Mouse (Mus musculus) megakaryocyte, embryonic 14.5 days (primary cell): ENCODE data around the gene Olfr1138.

Experiments
- FLI1 ChIP-seq: IDR thresholded peaks from 2 replicates; pipeline ENCODE4 v1.6.1; 2012; ENCODE audit warnings: low read length, inconsistent platforms, mixed read lengths
- GATA1 ChIP-seq: IDR thresholded peaks from 3 replicates; pipeline ENCODE4 v1.6.1; 2012; ENCODE audit warnings: mixed read lengths, low read length, inconsistent platforms, borderline replicate concordance

DNA sequence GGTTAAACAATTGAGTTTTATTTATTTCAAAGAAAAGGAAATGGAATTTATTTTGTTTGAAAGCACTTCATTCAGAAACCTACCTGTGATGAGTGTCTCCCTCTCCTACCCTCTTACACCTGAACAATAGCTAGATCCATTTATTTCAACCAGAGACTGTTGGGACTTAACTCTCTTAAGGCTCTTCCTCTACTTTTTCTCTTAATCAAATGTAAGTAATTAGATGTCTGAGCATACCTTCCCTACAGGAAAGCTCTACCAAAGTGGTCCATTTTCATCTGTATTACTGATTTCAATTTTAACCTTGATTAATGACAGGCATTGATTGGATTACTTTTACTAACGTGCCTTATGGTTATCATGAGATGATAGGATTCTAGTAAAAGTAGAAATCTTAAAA lies at the start of gene Olfr1138:
- TF ChIP-seq GATA1 (no peak), FLI1 (no peak)
